In the genomic region with DNA sequence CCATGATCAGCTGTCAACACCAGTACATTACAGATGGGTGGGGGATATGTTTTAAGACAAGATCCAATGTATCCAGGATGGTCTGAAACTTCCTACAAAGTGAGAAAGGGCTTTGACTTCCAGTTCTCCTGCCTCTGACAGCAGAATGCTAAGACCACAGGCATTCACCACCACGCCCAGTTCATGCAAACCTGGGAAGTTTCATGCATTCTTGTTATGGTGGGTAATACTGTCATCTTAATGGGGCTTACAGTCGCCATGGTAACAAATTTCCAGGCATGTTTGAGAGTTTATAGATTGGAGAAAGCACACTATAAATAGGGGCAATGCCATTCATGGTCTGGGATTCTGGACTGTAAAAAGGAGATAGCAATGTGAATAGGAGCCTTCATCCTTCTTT, we compare ENCODE assay signal across 22 mouse cellular contexts.
"Had no signal": no experiment of that assay in that cellular context is flagged by ENCODE, and none has a peak within 500 bp of the region (broad histone marks: within the 10 kb centered on the region; RNA-seq: fewer than 3 reads in every experiment).

No protein-coding gene starts in this region.

- H3K9me3 ChIP-seq: limb, embryonic 10.5 days; limb, embryonic 13.5 days; liver, embryonic 12.5 days; liver, embryonic 15.5 days; lung, embryonic 15.5 days; midbrain, embryonic 12.5 days; midbrain, embryonic 15.5 days; neural tube, embryonic 12.5 days; neural tube, embryonic 15.5 days had no signal

- H3K4me2 ChIP-seq: limb, embryonic 13.5 days; liver, embryonic 12.5 days; liver, embryonic 15.5 days; lung, embryonic 15.5 days; midbrain, embryonic 12.5 days; midbrain, embryonic 15.5 days; neural tube, embryonic 12.5 days; neural tube, embryonic 15.5 days had no signal

- H3K4me3 ChIP-seq: limb, embryonic 10.5 days; limb, embryonic 13.5 days; liver, embryonic 12.5 days; liver, embryonic 15.5 days; lung, embryonic 15.5 days; midbrain, embryonic 12.5 days; midbrain, embryonic 15.5 days; neural tube, embryonic 12.5 days; neural tube, embryonic 15.5 days had no signal

- H3K27me3 ChIP-seq: limb, embryonic 13.5 days; liver, embryonic 12.5 days; liver, embryonic 15.5 days; lung, embryonic 15.5 days; midbrain, embryonic 12.5 days; midbrain, embryonic 15.5 days; neural tube, embryonic 12.5 days; neural tube, embryonic 15.5 days had no signal

- H3K4me1 ChIP-seq: liver, embryonic 12.5 days; liver, embryonic 15.5 days; lung, embryonic 15.5 days; midbrain, embryonic 15.5 days; neural tube, embryonic 12.5 days had no signal

- DNase-seq: kidney, adult 18-20 months; kidney, adult 9 months; kidney, postnatal 14 days; kidney, postnatal 4 days; liver; lung, adult 18-20 months; lung, postnatal 10 days; lung, postnatal 36 days; retina, postnatal 1 day; right cerebral cortex, postnatal 4 days; thymus, adult 18-20 months; thymus, postnatal 36 days had no signal

- H3K9ac ChIP-seq: limb, embryonic 13.5 days; liver, embryonic 12.5 days; liver, embryonic 15.5 days; lung, embryonic 15.5 days; midbrain, embryonic 12.5 days; midbrain, embryonic 15.5 days; neural tube, embryonic 12.5 days; neural tube, embryonic 15.5 days had no signal

- ATAC-seq: liver, embryonic 12.5 days; midbrain, embryonic 15.5 days had no signal

- H3K36me3 ChIP-seq: midbrain, embryonic 15.5 days had no signal

- H3K27ac ChIP-seq: limb, embryonic 10.5 days; limb, embryonic 13.5 days; liver, embryonic 12.5 days; liver, embryonic 15.5 days; lung, embryonic 15.5 days; midbrain, embryonic 12.5 days; midbrain, embryonic 15.5 days; neural tube, embryonic 12.5 days; neural tube, embryonic 15.5 days; stomach, postnatal 0 days had no signal
